Mouse (Mus musculus) small intestine, adult 2 months (tissue): ENCODE data around the gene Recql5. TPM values are rescaled to one million over a fixed set of nuclear protein-coding genes. Genes with fewer than 3 reads are reported as not detected.
A peak's percentile ranks its signal among the peaks of the same experiment; 100 is the strongest.

Experiments used
- H3K27ac ChIP-seq: fragments of 200-500 bp; 2 replicates; pipeline ENCODE4 v1.5.1; 2012; ENCODE audit warnings: low read depth, low read length, control low read depth, inconsistent platforms; ENCODE audit not compliant: insufficient read depth
- H3K27me3 ChIP-seq: fragments of 200-500 bp; 2 replicates; pipeline ENCODE4 v1.6.1; 2012; ENCODE audit warnings: mild to moderate bottlenecking, moderate library complexity, low read length, inconsistent platforms; ENCODE audit not compliant: control insufficient read depth, insufficient read depth
- H3K36me3 ChIP-seq: fragments of 200-500 bp; 2 replicates; pipeline ENCODE4 v1.6.1; 2012; ENCODE audit warnings: mild to moderate bottlenecking, low read length, control low read depth, inconsistent platforms; ENCODE audit not compliant: control insufficient read depth, insufficient read depth
- H3K4me1 ChIP-seq: fragments of 200-500 bp; 2 replicates; pipeline ENCODE4 v1.6.1; 2012; ENCODE audit warnings: low read length, inconsistent platforms, mixed read lengths; ENCODE audit not compliant: control insufficient read depth, insufficient read depth, insufficient read length
- H3K4me3 ChIP-seq: fragments of 200-500 bp; 2 replicates; pipeline ENCODE4 v1.5.1; 2012; ENCODE audit warnings: low read depth, mild to moderate bottlenecking, control low read depth, inconsistent platforms, low read length, moderate library complexity
- CTCF ChIP-seq: fragments of 200-500 bp; IDR thresholded peaks from 2 replicates; pipeline ENCODE4 v1.5.1; 2012; ENCODE audit warnings: low read depth, mild to moderate bottlenecking, control low read depth, inconsistent platforms, low read length, moderate library complexity, mixed read lengths; ENCODE audit not compliant: insufficient replicate concordance, insufficient read length; ENCODE audit errors: extremely low read depth
- POLR2A ChIP-seq: fragments of 200-500 bp; IDR thresholded peaks from 2 replicates; pipeline ENCODE4 v1.6.1; 2012; ENCODE audit warnings: low read depth, mild to moderate bottlenecking, control low read depth, inconsistent platforms, low read length, moderate library complexity
- WGBS: fragments of 180-500 bp; shearing (Covaris S2); methylation state at CpG from one replicate; pipeline ENCODE4 v1.1.7; 2018; 5-methylcytosine and 5-hydroxymethylcytosine counted together
- polyA plus RNA-seq: library from polyadenylated mRNA; depleted of rRNA; stranded (reverse); fragments of >200 nt; gene quantifications from 2 replicates; pipeline ENCODE4 v1.2.3, GENCODE M21; 2012; rRNA removed

Gene Recql5
- polyA plus RNA-seq: 5.8 and 9.2 TPM in 2 replicates

GRCm38 (mm10) chr11:115933108-115933746 lies at the start of gene Recql5, which contains the start of gene Sap30bp:
Gene Recql5 (minus strand): TSS chr11:115933477.
Gene Sap30bp (plus strand): TSS chr11:115933282.
- TF ChIP-seq POLR2A (peak; percentile 31), CTCF (no peak)
- Histone ChIP-seq H3K4me3 (peak within 1 kb of the TSS; percentile 94), H3K27me3 (no peaks in the 10 kb centered on the region), H3K36me3 (peaks cover 26% of the 10 kb centered on the region), H3K4me1 (peaks cover 3% of the 10 kb centered on the region; the same call in 1 of the 2 replicates), H3K27ac (no peak within 1 kb of the TSS)
- WGBS: under 1% methylated on average over 28 of the region's 28 CpGs

- H3K27me3 ChIP-seq: no peaks in the 10 kb centered on the region
- WGBS: 95% methylated on average over 15 of the region's 15 CpGs
- peaks cover 59% of the 10 kb centered on the region for H3K36me3 ChIP-seq
- peaks cover 2% of the 10 kb centered on the region; the same call in 1 of the 2 replicates for H3K4me1 ChIP-seq
- TF ChIP-seq CTCF (no peak), POLR2A (no peak)
- no peak overlapping the region for H3K4me3 ChIP-seq
- no peak overlapping the region for H3K27ac ChIP-seq
Observed at GRCm38 (mm10) chr11:115982472-115982871, 49.2 kb upstream of the Recql5 start.

- Histone ChIP-seq H3K4me1 (peaks cover 15% of the 10 kb centered on the region), H3K4me3 (peak overlapping the region; percentile 79), H3K27ac (peak overlapping the region; percentile 92), H3K27me3 (no peaks in the 10 kb centered on the region), H3K36me3 (peaks cover 22% of the 10 kb centered on the region)
- TF ChIP-seq POLR2A (peak; percentile 77), CTCF (no peak; the same call in 1 of the 2 replicates)
- 13% methylated on average over 12 of the region's 12 CpGs for WGBS
Observed at GRCm38 (mm10) chr11:115975544-115975943, 42.3 kb upstream of the Recql5 start.

GRCm38 (mm10) chr11:115975083-115975420 lies 41.8 kb upstream of the Recql5 start:
- peaks cover 20% of the 10 kb centered on the region for H3K36me3 ChIP-seq
- TF ChIP-seq POLR2A: 0 out of 2 replicates have a peak, but pooled peaks have one; percentile 1
- TF ChIP-seq CTCF: no peak
- peak overlapping the region; percentile 79 for H3K4me3 ChIP-seq
- H3K4me1 ChIP-seq: peaks cover 19% of the 10 kb centered on the region
- H3K27ac ChIP-seq: peak overlapping the region; percentile 92
- WGBS: 3% methylated on average over 18 of the region's 18 CpGs
- no peaks in the 10 kb centered on the region for H3K27me3 ChIP-seq

GRCm38 (mm10) chr11:115974309-115975082 lies 41.2 kb upstream of the Recql5 start, which contains the start of gene Itgb4:
Gene Itgb4 (plus strand): TSS chr11:115974709.
- no peak; the same call in none of the 2 replicates for TF ChIP-seq POLR2A
- TF ChIP-seq CTCF: no peak
- Histone ChIP-seq H3K4me1 (peaks cover 22% of the 10 kb centered on the region), H3K36me3 (peaks cover 15% of the 10 kb centered on the region), H3K27me3 (no peaks in the 10 kb centered on the region), H3K27ac (peak within 1 kb of the TSS; percentile 92), H3K4me3 (peak within 1 kb of the TSS; percentile 79)
- WGBS: 7% methylated on average over 58 of the region's 58 CpGs

- WGBS: 27% methylated on average over 6 of the region's 6 CpGs
- no peak for TF ChIP-seq POLR2A
- TF ChIP-seq CTCF: no peak
- Histone ChIP-seq H3K4me3 (no peak overlapping the region), H3K27me3 (no peaks in the 10 kb centered on the region), H3K27ac (no peak overlapping the region), H3K36me3 (peaks cover 7% of the 10 kb centered on the region; the same call in 1 of the 2 replicates), H3K4me1 (peaks cover 16% of the 10 kb centered on the region; the same call in 1 of the 2 replicates)
Observed at GRCm38 (mm10) chr11:115971016-115971415, 37.7 kb upstream of the Recql5 start.
